Mouse (Mus musculus) kidney, adult 2 months (tissue): ENCODE data around the gene Maip1. TPM values are rescaled to one million over a fixed set of nuclear protein-coding genes. Genes with fewer than 3 reads are reported as not detected.

Experiments used
- DNase-seq: peaks from one replicate; pipeline ENCODE4 v3.0.0; 2021
- H3K27ac ChIP-seq: fragments of 200-500 bp; 2 replicates; pipeline ENCODE4 v1.5.1; 2012; ENCODE audit warnings: low read depth, low read length, control low read depth, inconsistent platforms; ENCODE audit not compliant: insufficient read depth
- H3K27me3 ChIP-seq: fragments of 200-500 bp; replicated peaks from 2 replicates; pipeline ENCODE4 v1.6.1; 2012; ENCODE audit warnings: mild to moderate bottlenecking, moderate library complexity, low read length, inconsistent platforms; ENCODE audit not compliant: control insufficient read depth, insufficient read depth
- H3K36me3 ChIP-seq: fragments of 200-500 bp; 2 replicates; pipeline ENCODE4 v1.6.1; 2012; ENCODE audit warnings: mild to moderate bottlenecking, moderate library complexity, low read length, inconsistent platforms; ENCODE audit not compliant: control insufficient read depth, insufficient read depth
- H3K4me1 ChIP-seq: fragments of 200-500 bp; 2 replicates; pipeline ENCODE4 v1.6.1; 2011; ENCODE audit warnings: low read length; ENCODE audit not compliant: control insufficient read depth, insufficient read depth
- H3K4me3 ChIP-seq: fragments of 200-500 bp; 2 replicates; pipeline ENCODE4 v1.5.1; 2011; ENCODE audit warnings: mild to moderate bottlenecking, low read depth, low read length, control low read depth; ENCODE audit not compliant: insufficient read depth
- CTCF ChIP-seq: fragments of 200-500 bp; conservative IDR thresholded peaks from 2 replicates; pipeline ENCODE4 v1.5.1; 2011; ENCODE audit warnings: low read depth, mild to moderate bottlenecking, control low read depth, low read length, moderate library complexity, mixed read lengths; ENCODE audit not compliant: insufficient read depth, insufficient read length
- POLR2A ChIP-seq: fragments of 200-500 bp; IDR thresholded peaks from one replicate; pipeline ENCODE4 v1.6.1; 2011; ENCODE audit warnings: low read depth, low read length, control low read depth
- WGBS: fragments of 180-500 bp; shearing (Covaris S2); methylation state at CpG from one replicate; pipeline ENCODE4 v1.1.7; 2018; 5-methylcytosine and 5-hydroxymethylcytosine counted together
- polyA plus RNA-seq: library from polyadenylated mRNA; depleted of rRNA; stranded (reverse); fragments of >200 nt; gene quantifications from 2 replicates; pipeline ENCODE4 v1.2.3, GENCODE M21; 2012; rRNA removed

Gene Maip1
- polyA plus RNA-seq, 1 experiment: 6.0 TPM

DNA sequence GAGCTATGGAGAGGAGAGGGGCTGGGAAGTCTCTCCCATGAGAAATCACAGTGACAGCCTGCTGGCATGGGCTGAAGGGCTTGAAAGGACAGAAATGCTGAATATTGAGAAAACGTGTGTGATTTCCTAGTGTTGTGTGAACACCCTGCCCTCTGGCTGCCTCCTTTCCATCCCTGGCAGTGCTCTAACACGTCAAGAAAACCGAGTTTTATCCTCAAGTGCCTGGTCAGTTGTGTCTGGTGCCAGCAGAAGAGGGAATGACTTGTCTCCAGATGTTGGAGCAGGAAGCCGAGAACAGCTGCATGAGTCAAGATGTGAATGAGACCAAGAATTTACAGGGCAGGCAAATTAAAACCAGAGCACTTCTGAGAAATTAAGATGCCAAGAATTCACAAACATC, 34.6 kb downstream of the Maip1 start:
- H3K27me3 ChIP-seq: no peaks in the 10 kb centered on the region
- no peaks in the 10 kb centered on the region for H3K36me3 ChIP-seq
- 55% methylated on average over 4 of the region's 4 CpGs for WGBS
- DNase-seq: no peak
- H3K4me3 ChIP-seq: no peak overlapping the region
- H3K4me1 ChIP-seq: peaks cover 3% of the 10 kb centered on the region; the same call in 1 of the 2 replicates
- H3K27ac ChIP-seq: no peak overlapping the region
- TF ChIP-seq CTCF: no peak
- no peak for TF ChIP-seq POLR2A

DNA sequence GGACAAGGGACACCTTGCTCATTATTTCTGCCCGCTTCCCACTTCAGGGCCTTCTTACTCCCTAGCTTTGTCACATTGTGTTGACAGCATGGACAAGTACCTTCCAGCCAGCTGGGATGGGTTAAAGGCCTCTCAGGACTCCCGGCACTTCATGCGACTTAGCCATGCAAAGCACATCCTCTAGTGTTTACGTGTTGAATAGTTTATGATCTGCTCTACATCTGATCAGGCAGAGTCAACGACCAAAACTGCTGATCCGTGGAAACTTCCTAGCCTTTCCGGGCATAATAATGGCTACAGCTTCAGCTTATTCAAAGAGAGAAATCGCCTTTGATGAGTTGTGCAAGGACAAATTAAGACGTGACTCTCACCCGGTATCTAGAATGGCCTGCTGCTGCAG, 39.6 kb downstream of the Maip1 start:
- Histone ChIP-seq H3K36me3 (no peaks in the 10 kb centered on the region), H3K4me3 (no peak overlapping the region), H3K27ac (no peak overlapping the region), H3K4me1 (no peaks in the 10 kb centered on the region), H3K27me3 (no peaks in the 10 kb centered on the region)
- WGBS: 50% methylated on average over 10 of the region's 10 CpGs
- DNase-seq: no peak
- TF ChIP-seq POLR2A (no peak), CTCF (no peak)

DNA sequence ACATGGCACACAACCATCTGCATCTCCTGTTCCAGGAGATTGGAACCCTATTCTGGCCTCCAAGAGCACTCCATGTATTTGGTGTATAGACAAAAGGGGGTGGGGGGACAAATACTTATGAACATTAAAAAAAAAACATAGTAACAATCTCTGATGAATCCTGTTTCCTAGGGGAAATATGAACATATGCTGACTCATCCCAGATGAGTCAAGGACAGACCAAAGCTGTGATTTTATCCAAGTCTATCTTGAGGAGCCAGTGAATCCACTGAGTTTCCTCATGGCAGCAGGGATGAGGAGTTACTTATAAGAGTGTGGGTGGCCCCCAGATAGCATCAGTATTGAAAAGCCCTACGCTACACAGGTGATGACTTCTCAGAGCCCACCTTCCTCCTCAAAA, 44.1 kb downstream of the Maip1 start:
- H3K36me3 ChIP-seq: no peaks in the 10 kb centered on the region
- DNase-seq: no peak
- WGBS: 97% methylated on average over 1 of the region's 1 CpGs
- TF ChIP-seq POLR2A: no peak
- no peak for TF ChIP-seq CTCF
- no peak overlapping the region for H3K4me3 ChIP-seq
- no peaks in the 10 kb centered on the region for H3K4me1 ChIP-seq
- H3K27ac ChIP-seq: no peak overlapping the region
- no peaks in the 10 kb centered on the region for H3K27me3 ChIP-seq

DNA sequence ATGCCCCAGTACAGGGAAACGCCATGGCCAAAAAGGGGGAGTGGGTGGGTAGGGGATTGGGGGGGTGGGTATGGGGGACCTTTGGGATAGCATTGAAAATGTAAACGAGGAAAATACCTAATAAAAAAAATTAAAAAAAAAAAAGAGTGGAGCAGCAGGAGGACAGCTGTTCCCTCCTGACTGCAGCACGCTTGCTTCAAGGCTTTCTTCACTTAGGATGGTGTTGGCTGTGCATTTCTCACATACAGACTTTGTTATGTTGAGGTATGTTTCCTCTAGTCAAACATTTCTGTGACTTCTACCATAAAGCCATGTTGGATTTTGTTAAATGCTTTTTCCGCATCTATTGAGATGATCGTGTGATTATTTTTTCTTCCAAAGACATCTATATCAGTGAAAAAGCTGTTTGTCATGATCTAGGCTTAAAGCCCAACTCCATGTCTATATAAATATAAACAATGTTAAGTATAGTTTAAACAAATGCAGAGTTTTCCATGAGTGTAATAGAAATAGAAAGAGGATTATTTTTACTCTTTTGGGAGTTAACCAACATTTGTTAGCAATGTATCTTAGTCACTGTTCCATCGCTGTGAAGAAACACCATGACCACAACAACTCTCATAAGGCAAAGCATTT, 54.3 kb downstream of the Maip1 start:
- TF ChIP-seq CTCF (no peak), POLR2A (no peak)
- 89% methylated on average over 6 of the region's 6 CpGs for WGBS
- H3K4me1 ChIP-seq: no peaks in the 10 kb centered on the region
- H3K4me3 ChIP-seq: no peak overlapping the region
- H3K27ac ChIP-seq: no peak overlapping the region
- H3K36me3 ChIP-seq: no peaks in the 10 kb centered on the region
- H3K27me3 ChIP-seq: no peaks in the 10 kb centered on the region
- no peak for DNase-seq

Other genes with a start within 250 kb of the Maip1 start
- gene 1700066M21Rik, start 28.7 kb upstream of the Maip1 start, polyA plus RNA-seq: 2.8 and 15.2 TPM in 2 replicates
- 4.6 TPM in 2 replicates for gene Tyw5, start 773 bp downstream of the Maip1 start, polyA plus RNA-seq